Mouse (Mus musculus): ENCODE measurements around the gene Prkar1b. TPM values are rescaled to one million over a fixed set of nuclear protein-coding genes. Genes with fewer than 3 reads are reported as not detected.
A peak's percentile ranks its signal among the peaks of the same experiment; 100 is the strongest.

Prkar1b gene
- polyA plus RNA-seq, 1 experiment from 2014 or later: 28.8 TPM

DNA sequence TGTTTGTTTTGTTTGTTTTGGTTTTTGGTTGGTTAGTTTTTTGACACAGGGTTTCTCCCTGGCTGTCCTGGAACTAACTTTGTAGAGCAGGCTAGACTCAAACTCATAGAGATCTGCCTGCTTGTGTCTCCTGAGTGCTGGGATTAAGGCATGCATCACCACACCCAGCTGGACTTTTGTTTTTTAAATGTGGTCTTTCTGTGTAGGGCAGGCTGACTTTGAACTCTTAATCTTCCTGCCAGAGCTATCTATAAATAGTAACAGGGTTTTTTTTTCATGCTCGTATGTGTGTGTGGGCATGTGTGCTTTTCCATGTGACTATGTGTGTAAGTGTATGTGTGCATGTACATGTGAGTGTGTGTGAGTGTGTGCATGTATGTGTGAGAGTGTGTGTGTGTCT, 17.7 kb upstream of the Prkar1b start:
- Histone ChIP-seq H3K4me3 (no peak overlapping the region), H3K27me3 (ENCODE audit: insufficient read depth, poor library complexity, severe bottlenecking) (no peaks in the 10 kb centered on the region), H3K9me3 (no peaks in the 10 kb centered on the region), H3K36me3 (peaks cover 97% of the 10 kb centered on the region), H3K4me1 (replicated peaks) (0 out of 2 replicates have a peak, but pooled peaks cover 6% of the 10 kb centered on the region), H3K27ac (no peak overlapping the region)
- 92% methylated on average over 1 of the region's 1 CpGs for WGBS
- DNase-seq (ENCODE audit: low spot score): no peak

DNA sequence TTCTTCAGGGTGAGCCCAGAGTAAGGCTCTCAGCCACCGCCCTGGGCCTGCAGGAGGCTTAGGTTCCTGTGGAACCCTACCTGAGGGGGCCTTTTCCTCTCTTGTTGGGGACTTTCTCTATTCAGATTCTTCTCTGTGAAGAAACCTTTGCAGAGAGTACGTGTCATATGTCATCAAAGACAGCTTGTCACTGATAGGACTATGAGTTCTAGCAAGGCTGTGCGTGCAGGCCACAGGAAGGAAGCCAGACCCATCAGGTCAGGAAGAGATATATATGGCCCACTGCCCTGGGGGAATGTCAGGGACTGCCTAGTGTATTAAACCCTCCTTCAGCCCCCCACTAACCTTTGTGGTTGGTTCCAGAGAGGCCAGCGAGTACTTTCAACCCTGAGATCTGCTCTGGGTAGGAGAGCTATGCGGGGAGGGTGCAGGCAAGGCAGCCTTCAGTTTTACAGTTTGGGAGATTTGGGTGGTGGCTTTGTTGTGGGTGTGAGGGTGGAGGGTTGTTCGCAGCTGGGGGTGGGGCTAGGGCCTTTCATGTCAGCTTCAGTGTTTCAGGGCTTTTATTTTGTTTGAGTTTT, 17.1 kb upstream of the Prkar1b start:
- no peaks in the 10 kb centered on the region for H3K9me3 ChIP-seq
- no peak overlapping the region for H3K27ac ChIP-seq
- no peak for DNase-seq (ENCODE audit: low spot score)
- H3K27me3 ChIP-seq (ENCODE audit: insufficient read depth, poor library complexity, severe bottlenecking): no peaks in the 10 kb centered on the region
- no peak overlapping the region for H3K4me3 ChIP-seq
- 0 out of 2 replicates have a peak, but pooled peaks cover 6% of the 10 kb centered on the region for H3K4me1 ChIP-seq (replicated peaks)
- WGBS: 87% methylated on average over 6 of the region's 6 CpGs
- H3K36me3 ChIP-seq: peaks cover 97% of the 10 kb centered on the region

DNA sequence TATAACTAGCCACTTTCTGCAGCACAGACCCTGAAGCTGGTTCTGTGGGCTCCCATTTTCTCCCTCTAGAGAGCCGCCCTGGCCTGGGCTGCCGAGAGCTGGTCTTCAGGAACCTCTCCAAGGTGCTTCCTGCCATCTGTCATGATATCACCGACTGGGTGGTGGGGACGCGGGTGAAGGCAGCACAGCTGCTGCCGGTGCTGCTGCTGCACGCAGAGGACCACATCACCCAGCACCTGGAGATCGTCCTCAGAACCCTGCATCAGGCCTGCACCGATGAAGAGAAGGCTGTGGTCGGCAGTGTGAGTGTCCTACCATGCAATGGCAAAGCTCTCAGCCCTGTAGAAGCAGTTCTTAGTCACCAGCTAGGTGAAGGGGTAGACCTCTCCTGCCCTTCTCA, 11.8 kb upstream of the Prkar1b start:
- Histone ChIP-seq H3K9me3 (no peaks in the 10 kb centered on the region), H3K4me1 (replicated peaks) (peaks cover 6% of the 10 kb centered on the region; the same call in 1 of the 2 replicates), H3K27me3 (ENCODE audit: insufficient read depth, poor library complexity, severe bottlenecking) (no peaks in the 10 kb centered on the region), H3K4me3 (no peak overlapping the region), H3K27ac (no peak overlapping the region), H3K36me3 (peaks cover 85% of the 10 kb centered on the region)
- no peak for DNase-seq (ENCODE audit: low spot score)
- 92% methylated on average over 10 of the region's 10 CpGs for WGBS

DNA sequence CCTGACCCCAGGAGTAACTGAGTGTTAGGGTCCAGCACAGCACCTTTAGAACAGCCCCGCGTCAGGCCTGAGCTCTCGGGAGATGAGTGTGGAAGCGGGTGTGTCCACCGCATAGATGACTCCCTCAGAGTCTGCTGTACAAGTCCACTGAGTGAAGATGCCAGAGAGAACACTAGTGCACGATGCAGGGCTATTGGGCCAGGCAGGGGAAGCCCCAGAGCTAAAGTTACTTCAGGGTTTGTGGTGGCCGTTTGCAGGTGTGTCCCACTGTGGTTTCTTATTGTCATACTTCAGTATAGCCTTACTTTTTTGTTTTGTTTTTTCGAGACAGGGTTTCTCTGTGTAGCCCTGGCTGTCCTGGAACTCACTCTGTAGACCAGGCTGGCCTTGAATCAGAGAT, 11.1 kb upstream of the Prkar1b start:
- H3K9me3 ChIP-seq: no peaks in the 10 kb centered on the region
- 89% methylated on average over 8 of the region's 8 CpGs for WGBS
- H3K27ac ChIP-seq: no peak overlapping the region
- no peak overlapping the region for H3K4me3 ChIP-seq
- H3K27me3 ChIP-seq (ENCODE audit: insufficient read depth, poor library complexity, severe bottlenecking): no peaks in the 10 kb centered on the region
- peaks cover 6% of the 10 kb centered on the region; the same call in 1 of the 2 replicates for H3K4me1 ChIP-seq (replicated peaks)
- peaks cover 85% of the 10 kb centered on the region for H3K36me3 ChIP-seq
- no peak for DNase-seq (ENCODE audit: low spot score)

DNA sequence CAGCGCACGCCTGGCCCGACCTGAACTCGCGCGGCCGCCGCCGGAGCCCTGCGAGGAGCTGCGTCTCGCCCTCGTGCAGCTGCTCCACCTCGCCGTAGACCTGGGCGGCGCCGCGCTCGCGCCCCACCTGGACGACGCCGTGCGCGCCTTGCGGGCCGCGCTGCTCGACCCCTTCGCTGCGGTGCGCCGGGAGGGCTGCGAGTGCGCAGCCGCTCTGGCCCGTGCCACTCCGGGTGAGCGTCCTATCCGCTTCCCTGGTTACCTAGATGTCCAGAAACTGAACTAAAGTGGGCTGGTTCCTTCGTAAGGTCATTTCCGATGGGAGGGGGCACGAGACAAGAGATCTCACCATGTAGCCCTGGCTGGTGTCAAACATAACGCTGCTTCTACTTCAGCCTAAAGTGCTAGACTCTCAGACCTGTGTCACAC, 816 bp upstream of the Prkar1b start:
- Histone ChIP-seq H3K4me3 (peak overlapping the region; percentile 91), H3K27me3 (ENCODE audit: insufficient read depth, poor library complexity, severe bottlenecking) (no peaks in the 10 kb centered on the region), H3K27ac (peak overlapping the region; percentile 87), H3K4me1 (replicated peaks) (peaks cover 21% of the 10 kb centered on the region), H3K36me3 (peaks cover 42% of the 10 kb centered on the region), H3K9me3 (no peaks in the 10 kb centered on the region)
- no peak for DNase-seq (ENCODE audit: low spot score)
- under 1% methylated on average over 45 of the region's 45 CpGs for WGBS

DNA sequence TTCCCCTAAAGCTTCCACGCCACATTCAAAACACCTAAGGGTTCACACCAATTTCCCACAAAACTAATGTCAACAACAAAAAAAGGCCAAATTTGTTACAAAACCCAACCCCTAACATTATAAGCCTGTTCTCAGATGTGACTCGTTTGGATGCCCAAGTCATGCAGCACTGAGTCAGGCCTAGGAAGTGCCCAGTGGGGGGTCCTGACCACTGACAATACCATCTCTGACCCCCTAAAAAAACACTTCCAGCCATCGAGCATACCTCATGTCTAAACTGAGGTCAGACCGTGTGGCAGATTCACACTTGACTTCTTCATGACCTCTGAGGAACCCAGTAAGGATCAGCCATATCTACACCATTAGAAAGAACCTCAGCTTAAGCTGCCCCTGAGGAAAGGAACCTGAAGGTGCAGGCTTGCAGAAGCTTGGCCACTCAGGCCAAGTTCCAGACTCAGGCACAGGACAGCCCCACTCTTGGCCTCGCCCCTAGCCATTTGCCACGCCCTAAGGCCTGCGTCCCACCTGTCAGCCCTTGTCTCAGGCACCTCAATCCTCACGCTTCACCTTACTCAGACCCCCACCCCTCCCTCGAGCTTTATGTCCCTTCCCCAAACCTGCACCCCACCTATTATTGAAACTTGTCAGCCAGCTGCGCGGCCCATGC, 662 bp downstream of the Prkar1b start:
- Histone ChIP-seq H3K27ac (peak overlapping the region; percentile 87), H3K4me1 (replicated peaks) (peaks cover 21% of the 10 kb centered on the region), H3K27me3 (ENCODE audit: insufficient read depth, poor library complexity, severe bottlenecking) (no peaks in the 10 kb centered on the region), H3K36me3 (peaks cover 27% of the 10 kb centered on the region), H3K9me3 (peaks cover 4% of the 10 kb centered on the region; the same call in 1 of the 2 replicates), H3K4me3 (peak overlapping the region; percentile 91)
- DNase-seq (ENCODE audit: low spot score): no peak
- 27% methylated on average over 11 of the region's 11 CpGs for WGBS

DNA sequence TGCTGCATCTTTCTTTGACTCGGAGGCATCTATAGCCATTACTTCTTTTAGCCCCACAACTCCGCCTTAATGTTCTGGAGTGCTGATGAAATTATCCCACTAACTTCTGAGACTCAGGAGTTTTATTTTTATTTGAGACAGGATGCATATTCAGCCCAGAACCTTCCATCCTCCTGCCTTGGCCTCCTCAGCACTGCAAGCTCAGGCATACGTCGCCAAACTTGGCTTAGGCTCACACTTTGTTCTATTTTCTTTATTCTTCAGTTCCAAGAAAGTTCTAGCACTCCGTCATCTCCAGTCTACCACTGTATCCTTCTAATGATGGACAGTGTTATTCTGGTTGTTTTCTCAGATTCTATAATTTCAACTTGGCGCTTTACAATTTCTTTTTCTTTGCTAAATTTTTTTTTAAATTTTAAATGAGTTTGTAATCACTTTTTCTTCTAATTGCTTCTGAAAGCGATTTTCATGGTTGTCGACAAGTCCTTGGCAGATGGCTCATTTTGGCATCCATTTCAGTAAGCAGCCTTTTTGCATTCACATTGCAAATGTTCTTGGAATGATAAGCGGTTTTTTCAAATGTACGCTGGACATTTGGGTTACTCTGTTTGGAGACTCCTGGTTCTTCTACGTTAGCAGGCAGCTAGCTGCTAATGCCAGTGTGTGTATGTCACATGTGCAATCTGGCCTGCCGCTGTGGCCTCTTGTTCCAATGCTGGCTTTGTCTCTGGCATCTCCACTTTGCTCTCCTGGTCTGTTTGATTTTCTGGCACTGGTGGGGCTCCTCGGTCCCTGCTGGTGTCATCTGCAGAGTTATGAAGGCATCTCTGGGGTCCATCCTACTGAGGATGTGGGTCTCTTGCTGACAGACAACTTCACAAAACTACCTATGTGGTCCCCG, 2.4 kb downstream of the Prkar1b start:
- no peaks in the 10 kb centered on the region for H3K27me3 ChIP-seq (ENCODE audit: insufficient read depth, poor library complexity, severe bottlenecking)
- H3K36me3 ChIP-seq: peaks cover 10% of the 10 kb centered on the region
- 93% methylated on average over 14 of the region's 14 CpGs for WGBS
- no peak overlapping the region for H3K4me3 ChIP-seq
- H3K9me3 ChIP-seq: peaks cover 4% of the 10 kb centered on the region; the same call in 1 of the 2 replicates
- no peak for DNase-seq (ENCODE audit: low spot score)
- H3K4me1 ChIP-seq (replicated peaks): peaks cover 21% of the 10 kb centered on the region
- no peak overlapping the region for H3K27ac ChIP-seq

DNA sequence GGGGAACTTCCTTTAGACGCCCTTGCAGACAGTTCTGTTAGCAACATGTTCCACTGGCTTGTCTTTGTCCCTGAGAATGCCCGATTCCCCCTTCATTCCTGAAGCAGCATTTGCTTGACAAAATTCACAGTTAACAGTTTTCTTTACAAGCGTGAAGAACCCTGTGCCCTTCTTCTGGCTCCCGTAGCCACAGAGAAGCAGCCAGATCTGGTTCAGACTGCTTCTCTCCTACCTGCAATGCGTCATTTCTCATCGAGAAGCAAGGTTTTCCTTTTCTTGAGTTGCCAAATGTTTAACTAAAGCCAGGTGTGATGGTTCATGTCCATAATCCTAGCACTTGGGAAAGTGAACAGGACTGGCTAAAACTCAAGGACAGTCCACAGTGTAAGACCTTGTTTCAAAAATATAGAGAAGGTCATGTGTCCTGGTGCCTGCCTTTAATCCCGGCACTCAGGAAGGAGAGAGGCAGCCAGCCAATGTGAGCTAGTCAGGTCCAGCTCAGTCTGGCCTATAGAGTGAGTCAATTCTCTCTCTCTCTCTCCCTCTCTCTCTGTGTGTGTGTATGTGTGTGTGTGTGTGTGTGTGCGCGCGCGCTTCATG, 3.2 kb downstream of the Prkar1b start:
- peaks cover 17% of the 10 kb centered on the region for H3K4me1 ChIP-seq (replicated peaks)
- H3K27me3 ChIP-seq (ENCODE audit: insufficient read depth, poor library complexity, severe bottlenecking): no peaks in the 10 kb centered on the region
- no peak for DNase-seq (ENCODE audit: low spot score)
- peaks cover 4% of the 10 kb centered on the region; the same call in 1 of the 2 replicates for H3K9me3 ChIP-seq
- peaks cover 2% of the 10 kb centered on the region; the same call in 1 of the 2 replicates for H3K36me3 ChIP-seq
- WGBS: 92% methylated on average over 11 of the region's 11 CpGs
- H3K4me3 ChIP-seq: no peak overlapping the region
- no peak overlapping the region for H3K27ac ChIP-seq

DNA sequence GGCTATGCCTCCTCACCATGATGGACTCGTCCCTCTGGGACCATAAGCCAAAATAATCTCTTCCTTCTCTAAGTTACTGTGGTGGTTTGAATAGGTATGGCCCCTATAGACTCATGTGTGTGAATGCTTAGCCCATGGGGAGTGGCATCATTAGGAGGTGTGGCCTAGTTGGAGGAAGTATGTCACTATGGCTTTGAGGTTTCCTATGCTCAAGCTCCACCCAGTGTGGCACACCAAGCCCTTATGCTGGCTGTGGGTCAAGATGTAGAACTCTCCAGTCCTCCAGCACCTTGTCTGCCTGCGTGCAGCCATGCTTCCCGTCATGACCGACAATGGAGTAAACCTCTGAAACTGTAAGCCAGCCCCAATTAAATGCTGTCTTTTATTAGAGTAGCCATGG, 4.1 kb downstream of the Prkar1b start:
- H3K27ac ChIP-seq: no peak overlapping the region
- H3K4me1 ChIP-seq (replicated peaks): peaks cover 12% of the 10 kb centered on the region
- no peaks in the 10 kb centered on the region for H3K27me3 ChIP-seq (ENCODE audit: insufficient read depth, poor library complexity, severe bottlenecking)
- H3K36me3 ChIP-seq: no peaks in the 10 kb centered on the region
- no peak for DNase-seq (ENCODE audit: low spot score)
- H3K4me3 ChIP-seq: no peak overlapping the region
- H3K9me3 ChIP-seq: peaks cover 4% of the 10 kb centered on the region; the same call in 1 of the 2 replicates
- WGBS: 93% methylated on average over 4 of the region's 4 CpGs

DNA sequence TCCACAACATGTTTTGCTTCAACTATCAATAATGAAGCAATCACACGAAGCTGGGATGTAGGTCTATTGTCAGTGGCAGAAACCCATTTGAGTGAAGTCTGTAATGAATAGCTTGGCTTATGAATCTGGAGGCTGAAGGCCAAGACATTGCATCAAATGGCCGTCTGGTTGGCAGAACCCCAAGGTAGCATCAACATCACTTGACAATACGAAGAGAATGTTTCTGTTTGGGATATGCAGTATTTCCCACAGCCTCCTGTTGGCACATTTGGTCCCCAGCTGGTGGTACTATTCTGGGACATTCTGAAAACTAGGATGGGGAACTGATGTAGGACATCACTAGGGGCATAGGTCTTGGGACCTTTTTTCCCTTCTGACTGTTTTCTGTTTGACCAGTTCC, 5.9 kb downstream of the Prkar1b start:
- H3K4me3 ChIP-seq: no peak overlapping the region
- no peak overlapping the region for H3K27ac ChIP-seq
- H3K36me3 ChIP-seq: no peaks in the 10 kb centered on the region
- peaks cover 4% of the 10 kb centered on the region; the same call in 1 of the 2 replicates for H3K9me3 ChIP-seq
- no peak for DNase-seq (ENCODE audit: low spot score)
- H3K4me1 ChIP-seq (replicated peaks): peaks cover 4% of the 10 kb centered on the region; the same call in 1 of the 2 replicates
- 86% methylated on average over 3 of the region's 3 CpGs for WGBS
- H3K27me3 ChIP-seq (ENCODE audit: insufficient read depth, poor library complexity, severe bottlenecking): no peaks in the 10 kb centered on the region

DNA sequence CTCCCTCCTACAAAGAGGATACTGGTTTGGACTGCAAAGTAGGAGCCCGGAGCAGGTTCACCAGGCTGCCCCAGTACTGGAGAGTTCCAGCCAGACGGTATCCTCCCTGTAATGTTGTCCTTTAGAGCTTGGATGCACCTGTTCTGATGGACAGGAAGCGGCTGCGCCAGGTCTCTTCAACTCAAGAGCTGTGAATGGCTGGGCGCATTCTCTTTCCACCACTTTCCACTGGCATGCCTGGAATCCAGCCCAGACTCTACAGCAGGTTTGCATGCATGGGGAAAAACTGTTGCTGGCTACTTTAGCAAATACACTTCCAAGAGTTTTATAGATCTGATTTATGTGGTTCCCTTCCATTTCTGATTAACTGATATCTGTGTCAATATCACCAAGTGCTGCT, 8.5 kb downstream of the Prkar1b start:
- Histone ChIP-seq H3K27me3 (ENCODE audit: insufficient read depth, poor library complexity, severe bottlenecking) (no peaks in the 10 kb centered on the region), H3K27ac (no peak overlapping the region), H3K4me3 (no peak overlapping the region), H3K9me3 (peaks cover 4% of the 10 kb centered on the region; the same call in 1 of the 2 replicates), H3K4me1 (replicated peaks) (0 out of 2 replicates have a peak, but pooled peaks cover 3% of the 10 kb centered on the region), H3K36me3 (no peaks in the 10 kb centered on the region)
- 76% methylated on average over 5 of the region's 5 CpGs for WGBS
- DNase-seq (ENCODE audit: low spot score): no peak

DNA sequence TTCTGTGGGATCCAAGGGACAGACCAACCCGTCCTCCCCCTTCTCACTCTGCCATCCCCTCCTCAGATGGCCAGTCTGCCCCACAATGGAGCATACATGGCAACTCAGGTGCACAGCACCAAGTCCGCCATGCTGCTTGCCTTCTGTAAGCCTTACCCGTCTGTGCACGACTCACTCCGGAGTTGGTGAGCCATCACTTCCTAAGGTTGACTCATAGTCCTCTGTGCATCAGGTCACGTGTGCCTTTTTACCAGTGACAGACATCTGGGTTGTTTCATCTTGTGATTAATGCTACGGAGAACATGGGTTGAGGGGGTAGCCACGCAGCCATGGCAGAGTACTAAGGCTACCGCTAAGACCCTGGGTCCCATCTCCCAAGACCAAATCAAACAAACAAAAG, 9.2 kb downstream of the Prkar1b start:
- 0 out of 2 replicates have a peak, but pooled peaks cover 3% of the 10 kb centered on the region for H3K4me1 ChIP-seq (replicated peaks)
- 84% methylated on average over 9 of the region's 9 CpGs for WGBS
- no peaks in the 10 kb centered on the region for H3K27me3 ChIP-seq (ENCODE audit: insufficient read depth, poor library complexity, severe bottlenecking)
- no peak overlapping the region for H3K4me3 ChIP-seq
- H3K9me3 ChIP-seq: peaks cover 4% of the 10 kb centered on the region; the same call in 1 of the 2 replicates
- no peak overlapping the region for H3K27ac ChIP-seq
- DNase-seq (ENCODE audit: low spot score): no peak
- H3K36me3 ChIP-seq: no peaks in the 10 kb centered on the region

Measured in hindbrain, embryonic 10.5 days (tissue).